ENCODE assay signal across 8 mouse cellular contexts in genomic region chr5:143269363-143270150, GRCm38 (mm10). TPM values are rescaled to one million over a fixed set of nuclear protein-coding genes. Genes with fewer than 3 reads are reported as not detected.
A peak's percentile ranks its signal among the peaks of the same experiment; 100 is the strongest.
DNase-seq lines count a peak whose midpoint lies in the region; ATAC-seq and TF ChIP-seq lines count a peak whose summit lies in the region.

TSS of gene Zfp316 (minus strand) at chr5:143270022.

- peaks cover 10% of the 10 kb centered on the region for H3K4me1 ChIP-seq in heart, embryonic 11.5 days (ENCODE audit: control insufficient read depth, insufficient read depth, low read length)
- peaks cover 18% of the 10 kb centered on the region for H3K4me1 ChIP-seq in kidney, embryonic 15.5 days
- peaks cover 6% of the 10 kb centered on the region for H3K4me1 ChIP-seq in liver, adult 2 months (ENCODE audit: control insufficient read depth, insufficient read depth, low read length)

- H3ac ChIP-seq in myocyte (ENCODE audit: control insufficient read depth, insufficient read length) = peak within 1 kb of the TSS; percentile 77

- peak; percentile 50; the same call in 1 of the 2 replicates for TF ChIP-seq POLR2A in liver, adult 2 months (IDR thresholded peaks at IDR 0.05; ENCODE audit: extremely low read depth, insufficient read depth, low read length)
- TF ChIP-seq POLR2A in myocyte (IDR thresholded peaks at IDR 0.05; ENCODE audit: insufficient read length, low read depth) = peak; percentile 97

- H3K9me3 ChIP-seq in heart, embryonic 11.5 days (replicated peaks; ENCODE audit: control insufficient read depth, low read length) = no peaks in the 10 kb centered on the region
- H3K9me3 ChIP-seq in kidney, embryonic 15.5 days (replicated peaks) = no peaks in the 10 kb centered on the region

- H3K9ac ChIP-seq in heart, embryonic 11.5 days (ENCODE audit: low read depth, low read length) = peak within 1 kb of the TSS; percentile 79
- peak within 1 kb of the TSS; percentile 90 for H3K9ac ChIP-seq in kidney, embryonic 15.5 days
- H3K9ac ChIP-seq in liver, adult 2 months (ENCODE audit: low read depth, low read length) = peak within 1 kb of the TSS; percentile 94

- no peaks in the 10 kb centered on the region for H3K27me3 ChIP-seq in heart, embryonic 11.5 days (ENCODE audit: control insufficient read depth, insufficient read depth, low read length)
- no peaks in the 10 kb centered on the region for H3K27me3 ChIP-seq in kidney, embryonic 15.5 days
- no peaks in the 10 kb centered on the region for H3K27me3 ChIP-seq in liver, adult 2 months (ENCODE audit: control insufficient read depth, insufficient read depth, low read length)
- H3K27me3 ChIP-seq in myocyte (ENCODE audit: control insufficient read depth, insufficient read depth, insufficient read length) = no peaks in the 10 kb centered on the region

- no peak for TF ChIP-seq CTCF in liver, adult 2 months (IDR thresholded peaks at IDR 0.05; ENCODE audit: low read depth, low read length)

- H3K4me3 ChIP-seq in heart, embryonic 11.5 days (ENCODE audit: low read depth, low read length) = peak within 1 kb of the TSS; percentile 76
- H3K4me3 ChIP-seq in kidney, embryonic 15.5 days (replicated peaks) = peak within 1 kb of the TSS; percentile 96
- peak within 1 kb of the TSS; percentile 91 for H3K4me3 ChIP-seq in liver, adult 2 months (ENCODE audit: insufficient read depth, low read depth, low read length)
- peak within 1 kb of the TSS; percentile 93 for H3K4me3 ChIP-seq in myocyte

- no peaks in the 10 kb centered on the region for H3K79me2 ChIP-seq in liver, adult 2 months (ENCODE audit: control insufficient read depth, insufficient read depth, low read length)
- H3K79me2 ChIP-seq in myocyte (ENCODE audit: control insufficient read depth, insufficient read depth) = peaks cover 5% of the 10 kb centered on the region

- no peak within 1 kb of the TSS; the same call in 1 of the 2 replicates for H3K27ac ChIP-seq in heart, embryonic 11.5 days (ENCODE audit: low read depth, low read length)
- H3K27ac ChIP-seq in kidney, embryonic 15.5 days = peak within 1 kb of the TSS; percentile 85
- H3K27ac ChIP-seq in liver, adult 2 months (replicated peaks; ENCODE audit: insufficient read depth, low read depth, low read length) = no peak within 1 kb of the TSS

- no peaks in the 10 kb centered on the region for H3K36me3 ChIP-seq in heart, embryonic 11.5 days (ENCODE audit: control insufficient read depth, insufficient read depth, low read length)
- no peaks in the 10 kb centered on the region for H3K36me3 ChIP-seq in kidney, embryonic 15.5 days
- no peaks in the 10 kb centered on the region for H3K36me3 ChIP-seq in liver, adult 2 months (ENCODE audit: control insufficient read depth, insufficient read depth, low read length)
- H3K36me3 ChIP-seq in myocyte (ENCODE audit: control insufficient read depth, insufficient read depth) = no peaks in the 10 kb centered on the region

- peak; percentile 52 for DNase-seq in 416B (ENCODE audit: low read depth)
- DNase-seq in adrenal gland, postnatal 4 days (ENCODE audit: low spot score in 2 of 2) = peak; percentile 31 to 44
- peak; percentile 7 for DNase-seq in liver, adult 2 months (ENCODE audit: extremely low read depth, low read depth, low spot score)
- peak; percentile 28 to 71 for DNase-seq in spleen, postnatal 4 days (ENCODE audit: low spot score in 2 of 2)

- 0 out of 2 replicates have a peak, but pooled peaks have one; percentile 49 for ATAC-seq in erythroblast, adult 5-6 weeks (replicated peaks; ENCODE audit: low FRiP score, poor library complexity, severe bottlenecking)
- peak; percentile 60 for ATAC-seq in heart, embryonic 11.5 days (replicated peaks; ENCODE audit: insufficient number of reproducible peaks, low FRiP score, low TSS enrichment)
- ATAC-seq in kidney, embryonic 15.5 days (replicated peaks; ENCODE audit: low FRiP score) = peak; percentile 87

- WGBS in heart, embryonic 11.5 days (ENCODE audit: insufficient replicate concordance) = under 1% methylated on average over 56 of the region's 79 CpGs
- under 1% methylated on average over 77 of the region's 79 CpGs for WGBS in kidney, embryonic 15.5 days
- WGBS in liver, adult 2 months = under 1% methylated on average over 79 of the region's 79 CpGs

- peak within 1 kb of the TSS; percentile 96 for H3K4me2 ChIP-seq in heart, embryonic 11.5 days
- peak within 1 kb of the TSS; percentile 81 for H3K4me2 ChIP-seq in kidney, embryonic 15.5 days
- H3K4me2 ChIP-seq in myocyte (ENCODE audit: low read depth) = peak within 1 kb of the TSS; percentile 80

TF ChIP-seq in myocyte, 11 proteins besides CTCF, POLR2A, EP300 and RAD21:
- TF ChIP-seq SRF (IDR thresholded peaks at IDR 0.05; ENCODE audit: control insufficient read depth, insufficient read length, low read depth) (no peak), POLR2AphosphoS2 (IDR thresholded peaks at IDR 0.05; ENCODE audit: insufficient read length, low read depth) (peak; percentile 94), E2F4 (IDR thresholded peaks at IDR 0.05; ENCODE audit: insufficient read depth) (no peak), REST (IDR thresholded peaks at IDR 0.05; ENCODE audit: insufficient read depth, insufficient read length) (no peak), USF1 (IDR thresholded peaks at IDR 0.05; ENCODE audit: low read depth) (no peak), MAX (IDR thresholded peaks at IDR 0.05; ENCODE audit: low read depth) (no peak), TCF3 (IDR thresholded peaks at IDR 0.05; ENCODE audit: insufficient read length, low read depth) (no peak), CEBPB (IDR thresholded peaks at IDR 0.05; ENCODE audit: insufficient read depth, poor library complexity, severe bottlenecking) (no peak), MYOD1 (IDR thresholded peaks at IDR 0.05; ENCODE audit: control insufficient read depth in 1 of 3, insufficient read length in 2 of 3, low read depth in 2 of 3) (peak in 1 of 3 experiments; percentile 51), TCF12 (IDR thresholded peaks at IDR 0.05; ENCODE audit: insufficient read depth, poor library complexity, severe bottlenecking) (no peak), MYOG (IDR thresholded peaks at IDR 0.05; ENCODE audit: control insufficient read depth in 1 of 3, insufficient read depth in 1 of 3, insufficient read length in 2 of 3, low read depth in 2 of 3) (peak in 1 of 3 experiments; percentile 6)

RNA-seq across cellular contexts. Expression of gene Zfp316, which starts in this region (rescaled TPM):
- 10 to 100 TPM; 12.3 to 14.1 TPM for total RNA-seq in adrenal gland, postnatal 4 days (2021)
- total RNA-seq in erythroblast, adult 5-6 weeks (2015; ENCODE audit: low replicate concordance) = not detected in 2 replicates
- 0.28 and 0.51 TPM in 2 replicates for total RNA-seq in erythroblast, adult 5-6 weeks (2017; ENCODE audit: low replicate concordance)
- polyA plus RNA-seq in heart, embryonic 11.5 days (2014; fragmentation: Nextera tagmentation; extraction: Ambion mirVana) = 0.89 and 1.2 TPM in 2 replicates
- 3.2 and 3.3 TPM in 2 replicates for polyA plus RNA-seq in kidney, embryonic 15.5 days (2015; fragmentation: Nextera tagmentation; extraction: Ambion mirVana)
- total RNA-seq in liver, adult 2 months (2014; rRNA removed) = 1.9 and 2.4 TPM in 2 replicates
- 1.9 and 2.3 TPM in 2 replicates for polyA plus RNA-seq in liver, adult 2 months (2012; rRNA removed)
- polyA plus RNA-seq in myocyte (2012; fragmentation: generic; extraction: Trizol) = 6.1 TPM

Comparison
In these comparisons a context has a peak if more than half of its experiments do, and no peak if none do; other contexts are left out.
1. Peak in ATAC-seq in erythroblast, adult 5-6 weeks; RNA of the gene not detected or under 1 TPM.